Mouse (Mus musculus): ENCODE measurements around the gene Rps27l. TPM values are rescaled to one million over a fixed set of nuclear protein-coding genes. Genes with fewer than 3 reads are reported as not detected.
"Not testable (repeated sequence)": the region's sequence is repeated elsewhere in the genome, so short reads cannot be mapped to it uniquely, and the experiment has no call there.

Gene Rps27l
- total RNA-seq (2021), result 100 to 1,000 TPM; 312 to 350 TPM
- long read RNA-seq, experiment 1, transcript Rps27l-201 (4 exons, 499 nt), result major isoform, 261 of 270 reads
- long read RNA-seq, experiment 1, partial matches to known transcripts, result 5 of 270 reads
- long read RNA-seq, experiment 1, other reads (novel, unspliced or antisense), result 0 of 270 reads
- long read RNA-seq, experiment 2, transcript Rps27l-201 (4 exons, 499 nt), result major isoform, 188 of 196 reads
- long read RNA-seq, experiment 2, partial matches to known transcripts, result 4 of 196 reads
- long read RNA-seq, experiment 2, other reads (novel, unspliced or antisense), result 0 of 196 reads

- peak; percentile 97 for DNase-seq
These were observed at the start of gene Rps27l for GRCm38 (mm10) chr9:66945647-66946641. Gene Rps27l (plus strand): TSS chr9:66946086.

- DNase-seq, result no peak
These were observed 48.9 kb upstream of the Rps27l start for GRCm38 (mm10) chr9:66896951-66897350.

- no peak for DNase-seq
These were observed 48.0 kb upstream of the Rps27l start for GRCm38 (mm10) chr9:66897851-66898250.

GRCm38 (mm10) chr9:66899072-66899471 lies 46.8 kb upstream of the Rps27l start:
- DNase-seq, result no peak

GRCm38 (mm10) chr9:66899526-66899925 lies 46.4 kb upstream of the Rps27l start:
- no peak for DNase-seq

- no peak for DNase-seq
These were observed 39.9 kb upstream of the Rps27l start for GRCm38 (mm10) chr9:66905990-66906389.

GRCm38 (mm10) chr9:66907126-66907525 lies 38.8 kb upstream of the Rps27l start:
- DNase-seq, result no peak

- DNase-seq, result no peak
These were observed 38.0 kb upstream of the Rps27l start for GRCm38 (mm10) chr9:66907746-66908397.

GRCm38 (mm10) chr9:66909922-66910321 lies 36.0 kb upstream of the Rps27l start:
- no peak for DNase-seq

- no peak for DNase-seq
These were observed 35.2 kb upstream of the Rps27l start for GRCm38 (mm10) chr9:66910677-66911076.

GRCm38 (mm10) chr9:66912304-66912703 lies 33.6 kb upstream of the Rps27l start:
- no peak for DNase-seq

- DNase-seq, result not testable (repeated sequence)
These were observed 32.5 kb upstream of the Rps27l start for GRCm38 (mm10) chr9:66913254-66913934.

GRCm38 (mm10) chr9:66914540-66914939 lies 31.3 kb upstream of the Rps27l start:
- no peak for DNase-seq

GRCm38 (mm10) chr9:66915401-66915800 lies 30.5 kb upstream of the Rps27l start:
- DNase-seq, result no peak

- no peak for DNase-seq
These were observed 29.8 kb upstream of the Rps27l start for GRCm38 (mm10) chr9:66915869-66916785.

- DNase-seq, result no peak
These were observed 28.5 kb upstream of the Rps27l start for GRCm38 (mm10) chr9:66917216-66917891.

GRCm38 (mm10) chr9:66917892-66918255 lies 28.0 kb upstream of the Rps27l start:
- no peak for DNase-seq

GRCm38 (mm10) chr9:66918672-66919330 lies 27.1 kb upstream of the Rps27l start:
- peak; percentile 14 for DNase-seq

- DNase-seq, result peak; percentile 99
These were observed 26.4 kb upstream of the Rps27l start, which contains the start of gene Rab8b for GRCm38 (mm10) chr9:66919382-66919971. Gene Rab8b (minus strand): TSS chr9:66919687.
